Mouse (Mus musculus): ENCODE measurements around the gene Cks1b. TPM values are rescaled to one million over a fixed set of nuclear protein-coding genes. Genes with fewer than 3 reads are reported as not detected.

Cks1b gene
- total and polyA plus RNA-seq, 3 experiments = 173 to 270 (median 268) TPM

DNA sequence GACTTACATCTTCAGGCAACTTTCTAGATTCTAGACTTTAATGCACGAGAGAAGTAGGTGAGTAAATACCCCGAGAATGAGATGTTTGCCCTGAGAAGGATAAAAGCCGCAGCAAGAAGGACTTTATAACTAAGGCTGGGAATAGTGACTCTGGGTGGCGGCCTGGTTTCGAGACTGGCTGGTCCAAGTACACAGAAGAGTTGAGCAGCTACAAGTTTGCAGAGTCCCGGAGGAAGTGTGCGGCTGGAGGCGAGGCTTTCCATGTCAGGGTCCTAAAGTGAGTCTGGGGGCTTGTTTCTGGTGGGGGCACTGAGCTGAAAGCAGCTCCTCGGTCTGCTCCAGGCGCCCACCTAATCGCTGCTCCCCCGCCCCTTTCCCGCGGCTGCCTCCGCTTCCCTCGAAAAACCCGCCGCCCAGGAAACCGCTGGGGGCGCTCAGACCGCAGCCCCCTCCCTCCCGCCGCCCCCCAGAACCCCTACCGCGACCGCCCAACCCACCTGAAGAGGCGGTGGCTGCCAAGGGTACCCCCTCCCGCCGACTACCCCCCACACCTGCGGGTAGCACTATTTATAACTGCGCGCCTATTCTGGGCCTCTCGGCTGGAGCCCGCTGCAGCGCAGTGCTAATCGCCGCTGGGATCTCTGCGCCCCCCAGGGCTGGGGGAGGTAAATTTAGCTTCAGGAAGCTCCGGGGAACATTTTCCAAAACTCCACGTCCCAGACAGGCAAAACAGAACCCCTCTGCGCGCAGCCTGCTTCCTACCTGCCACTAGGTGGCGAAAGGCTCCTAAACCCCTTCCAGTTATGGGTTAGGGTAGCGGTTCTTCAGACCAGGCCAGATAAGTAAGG is 22.2 kb downstream of the Cks1b start (continued):
- TF ChIP-seq SIN3A (IDR thresholded peaks at IDR 0.05; ENCODE audit: low read length) = peak; percentile 49; the same call in 1 of the 2 replicates

DNA sequence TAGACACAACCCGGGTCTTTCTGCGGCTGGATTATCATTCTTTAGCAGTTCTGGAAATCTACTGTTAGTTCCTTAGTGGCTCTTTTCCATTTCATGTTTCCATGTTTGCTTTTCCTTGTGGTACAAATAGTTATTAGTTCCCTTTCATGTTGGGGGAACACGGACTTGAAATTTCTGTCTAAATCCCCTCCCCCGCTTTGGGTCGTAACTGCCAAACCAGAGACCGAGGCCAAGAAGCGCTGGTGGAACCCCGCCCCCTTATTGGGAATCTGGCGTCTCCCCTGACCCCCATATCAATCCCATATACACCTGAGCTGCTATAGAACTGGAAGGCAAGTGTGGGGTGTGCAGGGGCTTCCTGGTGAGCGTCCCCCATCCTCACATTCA is 22.8 kb downstream of the Cks1b start:
- dilution Hi-C loops (cut with MboI; ENCODE audit: extremely low pct_ligation_motif_present, extremely low pct_unique_long_range_greater_than_20kb, low sequenced_read_pairs) (no loop called here), in situ Hi-C loops (cut with MboI; ENCODE audit: low pct_ligation_motif_present, low pct_unique_long_range_greater_than_20kb, low sequenced_read_pairs) (no loop called here)
- peak overlapping the region; percentile 94 for H3K4me2 ChIP-seq (ENCODE audit: insufficient read depth, low read depth, poor library complexity, severe bottlenecking)
- no peaks in the 10 kb centered on the region for H3K9me3 ChIP-seq (replicated peaks; ENCODE audit: low read length)
- TF ChIP-seq MAZ (IDR thresholded peaks at IDR 0.05; ENCODE audit: low read depth, low read length) (0 out of 2 replicates have a peak, but pooled peaks have one; percentile 43), SIN3A (IDR thresholded peaks at IDR 0.05; ENCODE audit: low read length) (peak; percentile 9; the same call in 1 of the 2 replicates), NELFE (IDR thresholded peaks at IDR 0.05; ENCODE audit: low read depth, low read length) (no peak), RAD21 (IDR thresholded peaks at IDR 0.05; ENCODE audit: low read depth, low read length) (no peak), ELF1 (IDR thresholded peaks at IDR 0.05; ENCODE audit: low read depth, low read length) (0 out of 2 replicates have a peak, but pooled peaks have one; percentile 17)
- peak overlapping the region; percentile 96 for H3K27ac ChIP-seq (ENCODE audit: insufficient read depth, low read depth)
- no peak for DNase-seq (ENCODE audit: extremely low read depth)
- no peaks in the 10 kb centered on the region for H3K27me3 ChIP-seq (replicated peaks)
- H3K9ac ChIP-seq (ENCODE audit: insufficient read depth, low read depth) = peak overlapping the region; percentile 55
- peaks cover 13 to 21% of the 10 kb centered on the region in 2 experiments for H3K36me3 ChIP-seq (replicated peaks in 1 of 2; ENCODE audit: control insufficient read depth in 1 of 2, insufficient read depth in 1 of 2, low read length in 1 of 2)
- peaks cover 9% of the 10 kb centered on the region; the same call in 1 of the 2 replicates for H3K79me2 ChIP-seq (replicated peaks; ENCODE audit: control insufficient read depth, extremely low read depth, insufficient read depth, poor library complexity, severe bottlenecking)
- peaks cover 0 to 34% of the 10 kb centered on the region in 2 experiments; a peak in 3 of 4 replicates for H3K4me1 ChIP-seq (ENCODE audit: control insufficient read depth in 1 of 2, insufficient read depth in 2 of 2)
- peak overlapping the region; percentile 54 to 71 (median 58) for H3K4me3 ChIP-seq (replicated peaks in 1 of 3; ENCODE audit: low read depth in 2 of 3, low read length in 2 of 3, poor library complexity in 1 of 3)

GRCm38 (mm10) chr3:89394894-89395256 is 23.3 kb downstream of the Cks1b start:
- Histone ChIP-seq H3K36me3 (replicated peaks in 1 of 2; ENCODE audit: control insufficient read depth in 1 of 2, insufficient read depth in 1 of 2, low read length in 1 of 2) (peaks cover 8 to 15% of the 10 kb centered on the region in 2 experiments), H3K4me3 (replicated peaks in 1 of 3; ENCODE audit: low read depth in 2 of 3, low read length in 2 of 3, poor library complexity in 1 of 3) (peak overlapping the region; percentile 54 to 71 (median 58)), H3K27ac (ENCODE audit: insufficient read depth, low read depth) (peak overlapping the region; percentile 96), H3K79me2 (replicated peaks; ENCODE audit: control insufficient read depth, extremely low read depth, insufficient read depth, poor library complexity, severe bottlenecking) (peaks cover 9% of the 10 kb centered on the region; the same call in 1 of the 2 replicates), H3K9me3 (replicated peaks; ENCODE audit: low read length) (no peaks in the 10 kb centered on the region), H3K27me3 (replicated peaks) (no peaks in the 10 kb centered on the region), H3K4me1 (ENCODE audit: control insufficient read depth in 1 of 2, insufficient read depth in 2 of 2) (peaks cover 0 to 39% of the 10 kb centered on the region in 2 experiments; a peak in 3 of 4 replicates), H3K4me2 (ENCODE audit: insufficient read depth, low read depth, poor library complexity, severe bottlenecking) (peak overlapping the region; percentile 94), H3K9ac (ENCODE audit: insufficient read depth, low read depth) (peak overlapping the region; percentile 55)
- dilution Hi-C loops (cut with MboI; ENCODE audit: extremely low pct_ligation_motif_present, extremely low pct_unique_long_range_greater_than_20kb, low sequenced_read_pairs) (no loop called here), in situ Hi-C loops (cut with MboI; ENCODE audit: low pct_ligation_motif_present, low pct_unique_long_range_greater_than_20kb, low sequenced_read_pairs) (no loop called here)
- peak; percentile 81 for DNase-seq (ENCODE audit: extremely low read depth)
- TF ChIP-seq MAZ (IDR thresholded peaks at IDR 0.05; ENCODE audit: low read depth, low read length) (peak; percentile 69; the same call in 1 of the 2 replicates), HCFC1 (IDR thresholded peaks at IDR 0.05; ENCODE audit: low read depth, low read length) (no peak; the same call in 1 of the 2 replicates), CHD1 (IDR thresholded peaks at IDR 0.05; ENCODE audit: low read depth, low read length) (no peak), POLR2A (IDR thresholded peaks at IDR 0.05; ENCODE audit: low read depth, low read length) (no peak), BHLHE40 (IDR thresholded peaks at IDR 0.05; ENCODE audit: low read depth, low read length) (no peak), PAX5 (IDR thresholded peaks at IDR 0.05; ENCODE audit: low read length) (no peak), NELFE (IDR thresholded peaks at IDR 0.05; ENCODE audit: low read depth, low read length) (no peak), TBP (conservative IDR thresholded peaks at IDR 0.05; ENCODE audit: low read depth, low read length) (no peak; the same call in 1 of the 2 replicates), CTCF (conservative IDR thresholded peaks at IDR 0.05 in 1 of 2, IDR thresholded peaks at IDR 0.05 in 1 of 2; ENCODE audit: low read depth in 2 of 2, low read length in 2 of 2) (no peak), MYC (IDR thresholded peaks at IDR 0.05; ENCODE audit: low read depth, low read length) (no peak), ZNF384 (IDR thresholded peaks at IDR 0.05; ENCODE audit: low read depth, low read length) (no peak), E2F4 (IDR thresholded peaks at IDR 0.05; ENCODE audit: insufficient replicate concordance, low read depth, low read length) (no peak), ZMIZ1 (IDR thresholded peaks at IDR 0.05; ENCODE audit: low read depth, low read length) (no peak), GABPA (IDR thresholded peaks at IDR 0.05; ENCODE audit: insufficient replicate concordance, low read depth, low read length) (no peak), MXI1 (IDR thresholded peaks at IDR 0.05; ENCODE audit: low read depth, low read length) (no peak), JUND (conservative IDR thresholded peaks at IDR 0.05; ENCODE audit: low read depth, low read length) (no peak), SMC3 (IDR thresholded peaks at IDR 0.05; ENCODE audit: low read depth, low read length) (no peak), ETS1 (conservative IDR thresholded peaks at IDR 0.05; ENCODE audit: low read depth, low read length) (0 out of 2 replicates have a peak, but pooled peaks have one; percentile 7), UBTF (IDR thresholded peaks at IDR 0.05; ENCODE audit: low read depth, low read length) (no peak), USF1 (IDR thresholded peaks at IDR 0.05; ENCODE audit: low read depth, low read length) (no peak), CHD2 (IDR thresholded peaks at IDR 0.05; ENCODE audit: low read length) (peak; percentile 83), MEF2A (IDR thresholded peaks at IDR 0.05; ENCODE audit: borderline replicate concordance, low read depth, low read length) (peak; percentile 35; the same call in 1 of the 2 replicates), ELF1 (IDR thresholded peaks at IDR 0.05; ENCODE audit: low read depth, low read length) (peak; percentile 56; the same call in 1 of the 2 replicates), USF2 (conservative IDR thresholded peaks at IDR 0.05; ENCODE audit: low read depth, low read length) (no peak), POLR2AphosphoS2 (IDR thresholded peaks at IDR 0.05; ENCODE audit: low read depth, low read length) (no peak), JUN (IDR thresholded peaks at IDR 0.05; ENCODE audit: insufficient read depth, low read depth, low read length) (no peak)

Data from CH12.LX (cell line).